Mouse (Mus musculus): ENCODE results near the gene Olfr561. TPM values are rescaled to one million over a fixed set of nuclear protein-coding genes. Genes with fewer than 3 reads are reported as not detected.

Gene Olfr561
- 0.11 TPM in 1 of 2 replicates, not detected in the other for polyA plus RNA-seq (2012; rRNA removed; ENCODE audit: low replicate concordance)

DNA sequence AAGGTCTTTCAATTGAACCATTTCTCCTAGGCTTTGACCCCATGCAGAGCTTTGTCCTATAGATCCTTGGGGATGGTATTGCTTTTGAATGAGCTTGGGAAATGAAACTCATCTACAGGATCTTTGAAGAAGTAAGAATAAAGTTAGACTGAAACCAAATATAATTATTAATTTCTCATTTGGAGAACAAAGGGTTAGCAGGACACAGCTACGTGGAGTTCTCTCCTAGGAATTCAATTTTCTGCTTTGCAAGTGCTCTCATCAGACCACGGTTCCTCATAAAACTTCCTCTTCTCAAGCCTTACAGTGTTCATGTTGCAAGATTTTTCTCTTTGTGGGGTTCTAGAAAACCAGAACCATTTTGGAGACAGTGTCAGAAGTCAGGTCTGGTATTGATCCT, at the start of gene Olfr561:
Gene Olfr561, plus strand, starts transcription at position 301 of the 400 bp plus-strand sequence.

GRCm38 (mm10) chr7:102727391-102727790, 43.6 kb upstream of the Olfr561 start, which contains the start of gene Olfr559:
Gene Olfr559 (minus strand): TSS chr7:102727491.

GRCm38 (mm10) chr7:102759266-102759665, 11.8 kb upstream of the Olfr561 start, which contains the start of the genes Olfr560 and Olfr78:
Gene Olfr560 (minus strand): TSS chr7:102759366.
Gene Olfr78 (minus strand): TSS chr7:102759471.

GRCm38 (mm10) chr7:102803180-102803579, 32.2 kb downstream of the Olfr561 start, which contains the start of gene Olfr564:
Gene Olfr564 (plus strand): TSS chr7:102803480.

Other genes with a start within 250 kb of the Olfr561 start
- not detected in 2 replicates for gene Olfr547, start 236.5 kb upstream of the Olfr561 start, polyA plus RNA-seq (2012; rRNA removed; ENCODE audit: low replicate concordance)
- not detected in 2 replicates for gene Olfr548-ps1, start 230.3 kb upstream of the Olfr561 start, polyA plus RNA-seq (2012; rRNA removed; ENCODE audit: low replicate concordance)
- gene Olfr549, start 221.4 kb upstream of the Olfr561 start, polyA plus RNA-seq (2012; rRNA removed; ENCODE audit: low replicate concordance) = not detected in 2 replicates
- gene Trim21, start 205.7 kb upstream of the Olfr561 start, polyA plus RNA-seq (2012; rRNA removed; ENCODE audit: low replicate concordance) = 6.6 and 12.9 TPM in 2 replicates
- gene Olfr550, start 199.8 kb upstream of the Olfr561 start, polyA plus RNA-seq (2012; rRNA removed; ENCODE audit: low replicate concordance) = 0.78 and 0.91 TPM in 2 replicates
- not detected in 2 replicates for gene Olfr551, start 179.3 kb upstream of the Olfr561 start, polyA plus RNA-seq (2012; rRNA removed; ENCODE audit: low replicate concordance)
- not detected in 2 replicates for gene Olfr552, start 173.5 kb upstream of the Olfr561 start, polyA plus RNA-seq (2012; rRNA removed; ENCODE audit: low replicate concordance)
- gene Olfr553, start 153.0 kb upstream of the Olfr561 start, polyA plus RNA-seq (2012; rRNA removed; ENCODE audit: low replicate concordance) = not detected in 2 replicates
- not detected in 2 replicates for gene Olfr554, start 132.8 kb upstream of the Olfr561 start, polyA plus RNA-seq (2012; rRNA removed; ENCODE audit: low replicate concordance)
- not detected in 2 replicates for gene Olfr555, start 112.4 kb upstream of the Olfr561 start, polyA plus RNA-seq (2012; rRNA removed; ENCODE audit: low replicate concordance)
- not detected in 2 replicates for gene Olfr556, start 106.3 kb upstream of the Olfr561 start, polyA plus RNA-seq (2012; rRNA removed; ENCODE audit: low replicate concordance)
- 23.8 and 50.9 TPM in 2 replicates for gene Trim68, start 83.9 kb upstream of the Olfr561 start, polyA plus RNA-seq (2012; rRNA removed; ENCODE audit: low replicate concordance)
- not detected in 2 replicates for gene Olfr557, start 75.3 kb upstream of the Olfr561 start, polyA plus RNA-seq (2012; rRNA removed; ENCODE audit: low replicate concordance)
- gene Olfr558, start 69.0 kb upstream of the Olfr561 start, polyA plus RNA-seq (2012; rRNA removed; ENCODE audit: low replicate concordance) = 2.3 and 6.1 TPM in 2 replicates
- 0.33 TPM in 1 of 2 replicates, not detected in the other for gene Olfr33, start 52.2 kb upstream of the Olfr561 start, polyA plus RNA-seq (2012; rRNA removed; ENCODE audit: low replicate concordance)
- not detected in 2 replicates for gene Olfr559, start 43.7 kb upstream of the Olfr561 start, polyA plus RNA-seq (2012; rRNA removed; ENCODE audit: low replicate concordance)
- 0.09 TPM in 1 of 2 replicates, not detected in the other for gene Olfr560, start 11.9 kb upstream of the Olfr561 start, polyA plus RNA-seq (2012; rRNA removed; ENCODE audit: low replicate concordance)
- 3.2 and 8.0 TPM in 2 replicates for gene Olfr78, start 11.8 kb upstream of the Olfr561 start, polyA plus RNA-seq (2012; rRNA removed; ENCODE audit: low replicate concordance)
- not detected in 2 replicates for gene Olfr564, start 32.3 kb downstream of the Olfr561 start, polyA plus RNA-seq (2012; rRNA removed; ENCODE audit: low replicate concordance)
- not detected in 2 replicates for gene Olfr566, start 87.5 kb downstream of the Olfr561 start, polyA plus RNA-seq (2012; rRNA removed; ENCODE audit: low replicate concordance)
- not detected in 2 replicates for gene Olfr568, start 105.9 kb downstream of the Olfr561 start, polyA plus RNA-seq (2012; rRNA removed; ENCODE audit: low replicate concordance)
- gene Olfr569, start 119.7 kb downstream of the Olfr561 start, polyA plus RNA-seq (2012; rRNA removed; ENCODE audit: low replicate concordance) = not detected in 2 replicates
- not detected in 2 replicates for gene Olfr570, start 123.4 kb downstream of the Olfr561 start, polyA plus RNA-seq (2012; rRNA removed; ENCODE audit: low replicate concordance)
- gene Olfr571, start 146.3 kb downstream of the Olfr561 start, polyA plus RNA-seq (2012; rRNA removed; ENCODE audit: low replicate concordance) = not detected in 2 replicates
- gene Olfr572, start 153.2 kb downstream of the Olfr561 start, polyA plus RNA-seq (2012; rRNA removed; ENCODE audit: low replicate concordance) = not detected in 2 replicates
- not detected in 2 replicates for gene Olfr573-ps1, start 171.4 kb downstream of the Olfr561 start, polyA plus RNA-seq (2012; rRNA removed; ENCODE audit: low replicate concordance)
- gene Olfr574, start 177.2 kb downstream of the Olfr561 start, polyA plus RNA-seq (2012; rRNA removed; ENCODE audit: low replicate concordance) = not detected in 2 replicates
- gene Olfr575, start 187.6 kb downstream of the Olfr561 start, polyA plus RNA-seq (2012; rRNA removed; ENCODE audit: low replicate concordance) = not detected in 2 replicates
- gene Olfr576, start 191.4 kb downstream of the Olfr561 start, polyA plus RNA-seq (2012; rRNA removed; ENCODE audit: low replicate concordance) = not detected in 2 replicates
- gene Olfr577, start 204.7 kb downstream of the Olfr561 start, polyA plus RNA-seq (2012; rRNA removed; ENCODE audit: low replicate concordance) = not detected in 2 replicates
- not detected in 2 replicates for gene Olfr578, start 218.1 kb downstream of the Olfr561 start, polyA plus RNA-seq (2012; rRNA removed; ENCODE audit: low replicate concordance)